Mouse (Mus musculus) kidney, adult 9 months (tissue): ENCODE data around the gene B3galt5.

Source experiments
- DNase-seq: peaks from one replicate; pipeline ENCODE4 v3.0.0; 2022

The B3galt5 gene

DNA sequence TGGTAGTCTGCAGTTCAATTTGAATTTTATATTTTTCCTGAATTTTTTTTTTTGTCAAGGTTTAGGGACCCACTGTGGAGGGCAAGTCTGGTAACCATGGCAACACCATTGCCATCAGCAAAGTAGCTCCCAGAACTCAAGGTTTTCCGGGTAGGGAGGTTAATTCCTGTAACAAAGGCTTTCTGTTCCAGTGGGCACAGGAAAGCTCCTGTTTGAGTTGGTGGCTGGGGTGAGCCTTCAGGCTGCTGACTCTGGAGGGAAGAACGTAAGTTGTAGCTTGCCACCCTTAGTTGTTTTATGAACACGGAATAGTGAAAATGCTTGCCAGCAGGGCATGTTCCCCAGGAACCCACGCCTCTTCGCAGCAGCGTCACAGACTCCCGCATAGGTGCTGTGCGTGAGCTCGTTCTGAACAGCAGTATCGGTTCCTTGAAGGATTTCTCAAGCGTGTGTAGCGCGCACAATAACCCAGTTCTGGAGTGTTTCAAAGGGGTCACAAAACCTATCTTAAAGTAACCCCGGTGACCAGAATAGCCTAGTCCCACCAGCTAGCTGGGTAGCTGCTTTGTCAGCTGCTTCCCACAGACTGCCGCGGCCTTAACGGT, at the start of gene B3galt5:
TSS of gene B3galt5 (plus strand) at position 436 of the 605 bp plus-strand sequence.
- DNase-seq = no peak

DNA sequence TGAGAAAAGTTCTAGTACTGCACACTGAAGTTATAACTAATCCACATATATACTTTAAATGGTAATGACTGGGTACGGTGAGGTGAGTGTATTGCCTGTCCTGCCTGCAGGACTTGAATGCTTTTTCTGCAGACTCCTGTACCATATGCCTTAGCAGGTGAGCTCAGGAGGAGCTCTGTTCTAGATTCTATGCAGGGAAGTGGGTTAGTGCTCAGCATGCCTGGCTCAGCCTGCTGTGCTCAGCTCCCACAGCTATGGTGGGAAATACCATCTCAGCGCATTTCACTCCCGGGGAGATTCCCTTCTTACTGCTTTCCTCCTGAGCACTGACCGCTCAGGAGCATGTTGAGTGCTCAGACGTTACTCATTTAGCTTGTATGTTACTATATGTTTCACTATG, 48.0 kb upstream of the B3galt5 start:
- no peak for DNase-seq

DNA sequence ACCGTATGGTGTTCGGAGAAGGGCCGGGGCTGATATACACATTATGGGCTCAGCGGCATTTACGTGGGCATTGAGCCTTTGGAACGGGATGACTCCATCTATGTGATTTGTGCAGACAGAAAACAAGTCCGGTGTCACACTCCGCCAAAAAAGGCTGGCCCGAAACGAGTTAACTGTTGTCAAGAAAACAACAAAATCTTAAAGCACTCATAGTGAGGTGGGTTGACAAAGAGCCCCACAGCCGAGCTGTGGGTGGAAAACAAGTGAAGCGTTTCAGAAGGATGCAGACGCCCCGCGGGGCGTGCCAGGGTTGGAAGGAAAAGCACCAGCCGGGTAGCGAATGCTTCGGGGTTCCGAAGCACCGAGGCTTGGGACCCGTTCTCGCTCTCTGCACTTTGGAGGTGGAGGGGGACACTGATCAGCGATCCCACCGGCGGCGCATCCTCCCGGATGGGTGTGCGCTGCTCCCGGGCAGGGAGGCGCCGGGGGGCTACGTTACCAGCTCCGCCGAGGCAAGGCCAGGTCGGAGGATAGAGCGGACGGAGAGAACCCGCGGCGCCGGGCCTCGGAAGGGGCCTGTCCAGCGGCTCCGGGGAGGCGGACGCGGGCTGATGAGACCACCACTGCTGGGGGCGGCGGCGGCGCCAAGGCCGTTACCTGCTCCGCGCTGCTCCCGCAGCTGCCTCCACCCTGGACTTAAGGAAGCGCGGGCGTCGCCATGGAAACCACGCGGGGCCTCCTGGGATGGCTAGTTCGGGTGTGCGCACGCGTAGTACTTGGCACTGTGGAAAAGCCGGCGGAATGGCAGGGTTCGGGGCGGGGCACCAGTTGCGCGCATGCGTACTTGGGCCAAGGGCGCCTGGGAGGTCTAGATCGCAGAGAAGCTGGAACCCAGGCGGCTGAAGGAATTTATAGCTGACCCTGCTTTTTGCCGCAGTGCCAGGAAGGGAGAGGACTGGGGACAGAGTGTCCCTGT, 43.8 kb upstream of the B3galt5 start, which contains the start of gene Lca5l:
TSS of gene Lca5l (minus strand) at position 741 of the 976 bp plus-strand sequence.
- peak; percentile 99 for DNase-seq

DNA sequence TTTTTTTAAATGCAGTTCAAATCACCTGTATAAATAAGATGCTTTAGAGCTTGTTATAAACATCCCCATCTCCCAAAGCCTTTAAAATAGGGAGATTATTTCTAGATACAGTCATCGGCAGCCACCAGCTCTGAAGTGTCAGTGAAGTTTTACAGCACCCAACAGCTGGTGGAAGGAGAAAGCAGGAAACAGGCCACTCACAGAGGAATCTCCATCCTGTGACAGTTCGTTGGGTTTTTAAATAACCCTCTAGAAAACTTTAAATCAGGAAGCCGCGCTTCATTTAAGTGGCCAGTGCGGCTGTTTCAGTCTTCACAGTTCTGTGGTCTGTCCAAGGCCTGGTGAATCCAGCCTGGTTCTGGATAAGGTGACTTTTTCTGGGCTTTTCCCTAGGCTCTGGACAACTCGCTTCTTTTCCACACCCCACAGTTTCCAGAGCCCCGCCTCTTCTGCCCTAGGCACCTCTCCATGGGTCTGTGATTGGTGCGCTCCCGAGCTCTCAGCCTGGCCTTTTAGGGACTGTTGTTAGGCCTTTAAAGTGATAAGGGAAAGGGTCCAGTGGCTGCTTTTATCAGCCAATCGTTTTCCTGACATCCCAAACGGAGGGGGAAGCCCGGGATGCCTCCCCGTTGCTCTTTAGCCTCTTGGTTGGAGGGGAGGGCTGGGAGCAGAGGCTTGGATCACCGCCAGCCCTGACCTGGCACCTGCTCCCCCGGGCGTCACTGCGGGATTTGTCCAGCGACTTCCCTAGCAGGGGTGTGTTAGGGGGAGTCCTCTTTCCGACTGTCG, 35.5 kb upstream of the B3galt5 start, which contains the start of gene Sh3bgr:
TSS of gene Sh3bgr (plus strand) at position 538 of the 789 bp plus-strand sequence.
- peak; percentile 79 for DNase-seq

DNA sequence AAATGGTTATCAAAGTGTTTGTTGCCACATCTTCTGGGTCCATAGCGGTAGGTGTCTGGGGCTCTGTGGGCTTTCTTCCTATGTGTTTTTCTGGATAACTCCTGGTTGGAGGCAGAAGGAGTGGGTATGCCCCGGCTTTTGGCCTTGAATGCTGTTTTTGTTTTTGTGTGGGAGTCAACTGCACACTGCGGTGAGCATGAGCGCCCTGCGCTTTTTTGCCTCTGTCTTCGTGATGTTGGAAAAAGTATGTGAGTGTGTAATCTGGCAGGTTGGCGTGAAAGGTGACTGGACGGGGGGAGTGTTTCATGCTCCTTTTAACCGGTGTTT, 34.9 kb upstream of the B3galt5 start:
- no peak for DNase-seq

DNA sequence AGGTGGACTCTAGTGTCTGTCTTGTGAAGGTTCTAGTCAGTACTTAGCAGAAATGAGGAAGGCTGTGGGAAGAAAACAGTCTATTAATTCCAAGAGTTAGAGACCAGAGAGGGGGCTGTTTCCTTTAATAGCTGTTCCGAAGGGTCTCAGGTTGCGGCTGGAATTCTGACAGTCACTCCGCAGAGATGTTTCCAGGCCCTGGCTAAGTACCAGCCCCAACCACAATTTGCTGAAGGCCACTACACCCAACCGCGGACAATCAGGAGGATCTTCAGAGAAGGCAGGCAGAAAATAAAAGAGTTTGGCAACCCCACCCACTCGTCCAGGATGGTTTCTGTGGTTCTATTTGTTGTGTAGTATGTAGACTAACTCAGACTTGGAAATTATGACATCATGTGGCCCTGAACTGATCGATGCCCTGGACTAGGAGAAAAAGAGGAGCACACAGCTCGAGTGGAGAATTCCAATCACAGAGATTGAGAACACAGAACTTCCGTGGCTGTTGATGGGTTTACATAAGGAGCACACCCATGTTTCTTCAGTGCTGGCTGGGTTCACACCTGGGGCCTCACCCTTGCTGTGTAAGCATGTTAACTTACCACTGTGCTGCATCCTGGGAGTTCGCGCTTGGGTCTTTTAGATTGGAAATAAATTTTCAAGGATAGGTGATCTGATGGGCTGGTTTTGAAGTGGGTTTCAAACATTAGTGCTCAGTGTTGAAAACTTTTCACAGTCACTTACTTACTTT, 33.9 kb upstream of the B3galt5 start:
- no peak for DNase-seq

DNA sequence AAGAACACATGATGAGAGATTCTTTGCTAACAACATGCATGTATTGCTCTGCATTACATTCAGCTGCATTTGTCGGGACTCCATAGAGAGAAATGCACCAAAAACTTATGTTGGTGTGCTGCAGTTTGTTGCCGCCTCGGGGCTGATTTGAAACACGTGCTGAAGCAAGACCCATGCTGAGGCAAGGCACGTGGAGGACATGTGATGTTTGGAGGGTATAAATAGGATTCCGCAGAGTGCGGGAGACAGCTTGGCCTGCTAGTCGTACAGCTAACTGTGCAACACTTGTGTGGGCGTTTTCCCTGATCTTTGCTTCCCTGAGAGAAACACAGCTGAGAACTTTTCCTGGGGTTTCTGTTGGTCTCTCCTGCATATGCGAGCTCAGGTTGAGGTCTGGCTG, 25.8 kb upstream of the B3galt5 start:
- no peak for DNase-seq

DNA sequence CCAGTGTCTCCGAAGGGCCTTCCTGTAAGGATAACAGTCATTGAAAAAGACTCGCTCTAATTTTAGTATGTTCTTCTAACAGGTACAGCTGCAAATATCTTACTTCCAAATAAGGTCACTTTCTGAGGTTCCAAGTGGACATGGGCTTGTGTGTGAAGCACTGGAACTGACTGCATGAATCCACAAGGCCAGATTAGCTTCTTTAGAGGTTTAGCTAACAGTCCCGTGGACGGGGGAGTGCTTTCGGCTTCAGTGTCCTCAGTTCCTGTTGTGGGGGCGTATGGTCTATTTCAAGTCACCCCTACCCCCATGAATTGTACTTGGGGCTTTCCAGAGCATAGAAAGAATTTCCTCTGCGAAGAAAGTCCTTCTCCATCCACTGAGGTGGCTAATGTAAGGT, 24.7 kb upstream of the B3galt5 start:
- DNase-seq = no peak

DNA sequence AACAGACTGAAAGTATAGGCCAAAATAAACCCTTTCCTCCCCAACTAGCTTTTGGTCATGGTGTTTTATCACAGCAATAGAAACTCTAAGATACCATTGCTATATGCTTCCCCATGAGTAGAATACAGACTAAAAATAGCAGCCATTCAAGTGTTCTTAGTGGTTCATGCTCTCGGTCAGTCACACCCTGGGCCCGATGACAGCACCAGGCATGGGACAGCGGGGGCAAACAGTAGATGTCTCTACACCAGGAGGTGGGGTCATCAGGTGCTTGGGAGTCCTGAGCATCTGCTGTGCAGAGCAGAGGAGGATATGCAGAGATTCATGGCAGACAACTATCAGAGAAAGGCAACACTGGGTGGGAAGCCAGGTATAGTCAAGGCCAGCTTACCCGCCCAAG, 22.6 kb upstream of the B3galt5 start:
- DNase-seq = no peak

DNA sequence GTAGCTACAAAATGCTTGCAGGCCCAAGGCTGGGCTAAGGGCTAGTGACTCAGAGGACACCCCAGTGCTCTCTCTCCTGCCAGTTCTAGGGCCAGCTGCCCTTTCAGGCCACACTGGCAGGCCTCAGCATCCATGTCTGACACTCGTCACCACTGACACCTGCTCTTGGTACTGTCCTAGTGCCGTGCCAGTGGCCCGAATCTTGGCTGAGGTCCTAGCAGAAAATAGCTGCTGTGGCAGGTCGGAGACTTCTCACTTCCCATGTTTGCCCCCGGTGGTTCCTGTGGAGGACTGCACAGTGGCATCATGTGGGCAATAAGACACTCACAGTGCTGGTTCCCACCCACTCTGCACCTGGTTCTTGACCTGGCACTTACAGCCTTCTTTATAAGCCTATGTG, 14.1 kb upstream of the B3galt5 start:
- no peak for DNase-seq

DNA sequence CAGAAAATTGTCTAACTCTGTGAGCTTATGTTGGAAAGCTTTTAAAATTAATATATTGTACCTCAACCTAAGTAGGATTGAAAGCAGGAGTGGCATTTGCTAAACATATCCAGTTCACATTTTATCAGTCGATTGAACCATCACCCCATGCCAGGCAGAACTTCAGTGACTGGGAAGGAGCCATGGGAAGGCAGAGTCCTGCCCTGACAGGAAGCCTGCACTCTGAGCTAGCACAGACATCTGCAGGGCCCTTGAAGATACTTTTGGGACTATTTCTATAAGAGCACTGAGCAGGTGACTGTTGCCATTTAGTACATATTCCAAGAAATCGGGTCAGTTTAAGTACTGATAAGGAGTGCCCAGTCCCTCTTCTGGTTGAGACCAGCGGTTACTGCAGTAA, 13.6 kb upstream of the B3galt5 start:
- DNase-seq = no peak

DNA sequence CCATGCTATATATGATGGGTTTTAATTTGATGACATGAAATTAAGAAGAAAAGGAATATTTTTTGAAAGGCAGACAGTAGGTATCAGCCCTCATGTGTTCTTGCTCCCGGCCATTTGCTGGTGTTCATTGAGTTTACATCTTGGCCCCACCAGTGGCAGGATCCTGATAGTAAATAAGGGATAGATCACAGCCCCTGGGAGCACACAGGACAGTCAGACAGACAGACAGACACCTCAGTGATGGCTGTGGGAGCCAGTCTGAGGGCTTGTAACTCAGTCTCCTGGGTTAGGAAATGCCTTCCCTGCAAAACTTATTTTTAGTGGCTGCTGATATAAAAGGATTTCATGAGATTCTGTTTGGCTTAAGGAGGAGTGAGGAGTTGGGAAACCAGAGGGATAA, 13.1 kb upstream of the B3galt5 start:
- DNase-seq = no peak

DNA sequence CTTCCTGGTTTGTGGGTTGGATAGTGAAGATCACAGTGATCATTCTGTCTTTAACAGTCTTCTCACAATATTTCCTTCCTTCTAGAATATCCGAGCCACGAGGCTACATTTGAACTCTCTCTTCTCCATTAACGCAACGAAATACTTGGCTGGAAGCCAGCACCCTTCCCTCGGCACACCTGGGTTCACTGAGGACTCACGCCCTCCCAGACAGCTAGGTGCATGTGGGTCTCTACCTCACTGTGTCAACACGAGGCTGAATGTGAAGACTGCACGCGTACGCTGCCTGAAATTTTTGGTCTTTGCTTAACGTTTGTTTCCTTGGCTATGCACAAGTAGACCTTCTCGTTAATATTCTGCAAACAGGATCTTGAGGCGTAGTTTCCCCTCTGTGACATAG, 7.2 kb upstream of the B3galt5 start:
- no peak for DNase-seq

DNA sequence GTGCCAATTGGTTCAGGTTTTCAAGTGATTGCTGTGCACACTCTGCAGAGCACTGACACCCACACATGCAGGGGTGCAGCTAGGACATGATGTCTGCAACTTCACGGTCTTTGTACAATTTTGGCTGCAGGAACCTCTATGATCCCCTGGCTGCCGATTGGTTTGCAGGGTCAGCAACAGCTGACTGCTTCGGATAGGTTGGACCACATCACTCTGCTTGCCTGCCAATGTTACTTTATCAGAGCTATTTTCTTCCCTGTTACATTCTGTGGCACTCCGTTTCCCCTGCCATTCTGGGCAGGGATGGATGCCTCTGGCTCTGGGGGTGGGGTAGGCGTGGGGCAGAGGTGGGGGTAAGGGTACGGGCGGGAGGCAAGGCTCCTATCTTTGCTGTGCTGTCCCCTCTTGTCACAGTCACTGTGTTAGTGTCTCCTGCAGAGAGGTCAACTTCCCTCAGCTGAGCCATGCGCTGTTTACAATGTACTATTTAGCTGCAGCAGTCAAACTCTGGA, 6.5 kb upstream of the B3galt5 start:
- no peak for DNase-seq

DNA sequence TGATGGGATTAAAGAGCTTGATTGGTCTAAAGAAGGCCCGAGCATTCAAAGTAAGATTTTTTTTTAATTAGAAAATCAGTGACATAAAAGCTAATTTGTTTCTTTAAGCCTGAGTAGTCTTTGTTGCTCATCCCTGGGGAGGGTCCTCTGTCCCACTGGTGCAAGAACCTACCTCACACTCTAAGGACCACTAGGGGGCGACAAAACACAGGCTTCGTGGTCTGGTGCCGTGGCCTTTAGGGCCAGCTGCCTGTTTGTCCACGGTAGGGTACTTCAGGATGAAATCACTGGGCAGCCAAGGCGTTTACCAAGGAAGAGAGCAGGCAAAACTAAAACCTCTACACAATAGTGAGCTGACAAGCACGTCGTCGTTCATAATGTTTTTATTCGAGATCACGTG, 5.2 kb upstream of the B3galt5 start:
- peak; percentile 87 for DNase-seq

DNA sequence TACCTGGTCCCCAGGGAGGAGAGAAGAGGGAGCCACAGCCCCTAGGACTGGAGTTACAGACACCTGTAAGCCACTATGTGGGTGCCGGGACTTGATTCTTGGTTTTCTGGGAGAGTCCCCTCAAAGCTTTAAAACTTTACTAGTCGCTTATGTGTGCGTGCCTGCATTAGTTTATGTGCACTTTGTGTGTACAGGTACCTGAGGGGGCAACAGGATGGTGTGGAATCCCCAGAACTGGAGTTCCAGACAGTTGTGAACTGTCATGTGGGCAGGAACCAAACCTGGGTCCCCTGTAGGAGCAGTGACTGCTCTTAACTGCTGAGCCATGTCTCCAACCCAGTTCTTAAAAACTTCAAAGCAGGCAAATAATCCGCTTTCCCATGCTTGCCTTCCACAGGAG, 4.3 kb upstream of the B3galt5 start:
- no peak for DNase-seq

DNA sequence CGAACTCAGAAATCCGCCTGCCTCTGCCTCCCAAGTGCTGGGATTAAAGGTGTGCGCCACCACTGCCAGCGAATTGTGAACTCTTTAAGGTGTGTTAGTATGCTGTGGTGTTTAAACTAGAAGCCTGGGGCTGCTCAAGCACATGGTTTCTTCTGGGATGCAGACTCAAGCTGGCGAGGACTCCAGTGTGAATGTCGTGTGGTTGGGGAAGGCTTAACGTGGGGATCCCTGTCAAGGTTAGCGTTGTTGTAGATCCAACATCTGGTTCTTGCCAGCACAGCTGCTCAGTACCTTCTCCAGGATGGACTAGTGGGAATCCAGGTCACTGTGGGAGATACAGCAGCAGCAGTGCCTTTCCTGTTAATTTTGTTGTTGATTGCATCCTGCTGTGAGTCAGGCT, 3.6 kb upstream of the B3galt5 start:
- DNase-seq = no peak

DNA sequence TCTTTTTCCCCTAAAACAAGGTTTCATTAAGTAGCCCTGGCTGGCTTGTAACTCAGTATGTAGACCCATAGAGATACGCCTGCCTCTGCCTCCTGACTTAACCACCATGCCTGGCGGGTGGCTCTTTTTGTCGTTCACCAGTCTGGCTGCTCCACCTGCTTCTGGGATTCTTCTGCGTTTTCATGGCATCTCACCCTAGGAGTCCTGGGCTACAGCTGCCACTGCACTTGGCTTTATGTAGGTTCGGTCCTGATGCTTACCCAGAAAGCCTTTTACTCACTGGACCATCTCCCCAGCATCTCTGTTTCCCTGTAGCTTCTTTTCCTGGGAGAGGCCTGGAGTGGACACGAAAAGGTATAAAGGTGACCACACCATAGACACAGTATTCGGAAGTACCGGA, 1.6 kb upstream of the B3galt5 start:
- no peak for DNase-seq

DNA sequence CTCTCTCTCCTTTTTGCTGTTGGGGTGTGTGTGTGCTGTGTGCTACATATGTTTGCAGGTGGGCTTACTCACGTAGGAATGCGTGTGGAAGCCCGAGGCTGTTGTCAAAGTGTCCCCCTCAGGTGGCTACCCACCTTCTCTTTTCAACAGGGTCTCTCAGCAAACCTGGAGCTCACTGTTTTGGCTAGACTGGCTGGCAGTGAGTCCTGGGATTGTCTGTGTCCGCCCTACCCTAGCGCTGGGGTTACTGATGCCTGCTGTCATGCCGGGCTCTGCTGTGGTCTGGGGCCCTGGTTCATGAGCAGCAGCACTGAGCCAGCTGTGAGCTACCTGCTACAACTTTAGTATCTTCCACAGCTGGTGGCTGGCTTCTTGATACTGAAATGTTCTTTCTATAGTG, 8.9 kb downstream of the B3galt5 start:
- no peak for DNase-seq

DNA sequence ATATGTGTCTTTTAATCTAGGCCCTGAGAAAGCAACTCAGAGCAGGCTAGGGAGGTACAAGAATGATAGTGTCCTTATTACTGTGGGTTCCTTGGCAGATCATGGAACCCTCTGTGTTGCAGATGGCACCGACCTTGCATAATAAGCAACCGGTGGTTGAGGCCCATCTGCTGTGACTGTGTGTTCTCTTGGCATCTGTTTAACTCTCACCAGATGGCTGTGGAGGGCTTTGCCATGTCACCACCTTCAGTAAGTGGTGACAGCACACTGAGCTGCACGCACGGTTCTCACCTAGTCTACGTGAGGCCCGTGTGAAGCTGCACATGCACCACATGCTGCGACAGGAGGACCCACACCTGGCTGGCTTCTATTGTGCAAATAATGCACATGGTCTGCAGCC, 14.0 kb downstream of the B3galt5 start:
- DNase-seq = no peak

DNA sequence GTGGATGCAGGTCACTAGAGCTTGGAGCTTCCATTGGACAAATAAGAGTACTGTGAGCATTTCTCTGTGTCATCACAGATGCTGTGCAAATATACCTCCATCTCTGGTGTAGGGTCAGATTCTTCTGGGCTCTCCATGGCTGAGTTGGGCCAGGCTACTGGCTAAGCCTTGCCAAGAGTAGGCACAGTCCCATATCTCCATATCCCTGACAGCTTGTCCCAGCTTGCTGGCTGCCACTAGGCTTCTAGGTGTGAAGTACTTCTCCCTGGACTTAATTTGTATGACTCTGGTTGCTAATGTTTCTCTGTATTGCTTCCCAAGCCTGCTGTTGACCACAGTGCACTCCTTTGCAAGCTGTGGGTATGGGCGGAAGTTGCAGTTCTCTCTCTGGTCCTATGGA, 16.5 kb downstream of the B3galt5 start:
- DNase-seq = no peak

DNA sequence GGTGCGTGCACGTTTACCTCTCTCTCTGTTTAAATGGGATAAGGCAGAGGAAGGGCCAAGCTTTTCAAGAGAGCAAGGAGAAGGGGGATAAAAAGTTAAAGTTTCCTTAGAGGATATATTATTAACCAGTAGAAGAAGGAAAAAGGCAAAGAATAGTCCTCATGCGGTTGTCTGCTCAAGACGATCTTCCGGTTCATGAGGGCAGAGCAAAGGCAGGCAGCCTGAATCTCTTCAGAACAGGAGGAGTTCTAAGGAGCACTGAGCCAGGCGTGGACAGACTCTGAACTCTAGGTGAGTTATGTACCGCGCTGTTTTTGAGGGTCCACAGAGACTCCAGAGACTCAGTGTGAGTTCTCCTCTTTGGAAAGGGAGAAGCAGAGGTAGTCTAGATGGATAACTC, 22.8 kb downstream of the B3galt5 start:
- DNase-seq = peak; percentile 77

DNA sequence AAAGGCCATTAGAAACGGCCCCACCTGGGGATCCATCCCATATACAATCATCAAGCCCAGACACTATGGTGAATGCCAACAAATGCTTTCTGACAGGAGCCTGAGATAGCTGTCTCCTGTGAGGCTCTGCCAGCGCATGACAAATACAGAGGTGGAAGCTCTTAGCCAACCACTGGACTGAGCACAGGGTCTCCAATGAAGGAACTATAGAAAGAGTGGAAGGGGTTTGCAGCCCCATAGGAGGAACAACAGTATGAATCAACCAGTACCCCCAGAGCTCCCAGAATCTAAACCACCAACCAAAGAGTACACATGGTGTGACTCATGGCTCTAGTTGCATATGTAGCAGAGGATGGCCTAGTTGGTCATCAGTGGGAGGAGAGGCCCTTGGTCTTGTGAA, 36.1 kb downstream of the B3galt5 start:
- no peak for DNase-seq
